Mouse (Mus musculus): ENCODE results near the gene Agbl4.

Agbl4 gene

DNA sequence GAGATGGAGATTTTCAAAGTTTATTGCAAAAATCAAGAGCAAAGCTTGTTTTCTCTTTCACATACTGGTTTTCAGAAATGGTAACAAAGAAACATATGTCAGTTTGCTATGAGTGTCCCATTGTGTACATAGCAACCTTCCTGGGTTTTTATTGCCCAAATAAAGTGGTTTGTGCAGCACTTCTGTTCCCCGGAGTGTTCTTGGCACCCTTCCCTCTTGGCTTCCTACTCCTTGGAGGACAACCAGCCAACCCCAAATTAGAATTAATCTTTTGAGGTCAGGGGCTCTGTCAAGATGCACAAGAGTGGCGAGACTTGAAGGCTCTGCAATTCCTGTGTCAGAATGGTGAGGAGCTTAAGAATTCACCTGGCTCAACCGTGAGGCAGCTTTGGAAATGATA is 1266.7 kb downstream of the Agbl4 start:
- no peak for DNase-seq (ENCODE audit: low spot score in 2 of 2)

DNA sequence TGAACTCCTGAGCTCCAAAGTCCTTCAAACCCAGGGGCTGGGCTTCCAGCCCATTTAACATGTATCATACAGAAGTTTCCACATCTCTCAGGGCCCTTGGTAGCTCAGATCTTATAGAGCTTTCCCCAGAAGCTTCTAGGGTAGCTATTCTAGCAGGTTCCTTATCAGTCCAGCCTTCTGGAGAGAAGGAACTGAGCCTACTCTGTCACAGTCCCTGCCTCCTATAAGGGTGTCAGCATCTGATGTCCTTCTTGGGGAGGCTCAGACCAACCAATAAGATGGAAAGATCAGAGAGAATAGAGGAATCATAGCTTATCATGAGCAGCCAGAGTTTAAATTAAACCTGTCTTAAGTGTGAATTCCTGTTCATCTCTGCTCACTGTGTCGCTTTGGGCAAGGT is 1269.3 kb downstream of the Agbl4 start:
- DNase-seq (ENCODE audit: low spot score in 2 of 2): no peak

DNA sequence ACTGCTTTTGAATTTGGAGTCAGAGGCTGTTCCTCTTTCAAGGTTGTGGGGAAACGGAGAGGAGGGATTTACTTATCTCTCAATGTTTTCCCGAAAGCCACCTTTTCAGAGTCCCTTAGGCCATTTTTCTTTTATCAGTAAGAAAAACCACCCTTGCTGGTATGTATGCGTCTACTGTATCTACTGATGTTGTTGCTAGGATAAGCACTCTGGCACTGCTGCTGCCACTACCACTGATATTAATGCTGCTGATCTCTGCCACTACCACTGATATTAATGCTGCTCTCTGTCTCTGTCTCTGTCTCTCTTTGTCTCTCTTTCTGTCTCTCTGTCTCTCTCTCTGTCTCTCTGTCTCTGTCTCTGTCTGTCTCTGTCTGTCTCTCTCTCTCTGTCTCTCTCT is 1271.9 kb downstream of the Agbl4 start:
- no peak for DNase-seq (ENCODE audit: low spot score in 2 of 2)

DNA sequence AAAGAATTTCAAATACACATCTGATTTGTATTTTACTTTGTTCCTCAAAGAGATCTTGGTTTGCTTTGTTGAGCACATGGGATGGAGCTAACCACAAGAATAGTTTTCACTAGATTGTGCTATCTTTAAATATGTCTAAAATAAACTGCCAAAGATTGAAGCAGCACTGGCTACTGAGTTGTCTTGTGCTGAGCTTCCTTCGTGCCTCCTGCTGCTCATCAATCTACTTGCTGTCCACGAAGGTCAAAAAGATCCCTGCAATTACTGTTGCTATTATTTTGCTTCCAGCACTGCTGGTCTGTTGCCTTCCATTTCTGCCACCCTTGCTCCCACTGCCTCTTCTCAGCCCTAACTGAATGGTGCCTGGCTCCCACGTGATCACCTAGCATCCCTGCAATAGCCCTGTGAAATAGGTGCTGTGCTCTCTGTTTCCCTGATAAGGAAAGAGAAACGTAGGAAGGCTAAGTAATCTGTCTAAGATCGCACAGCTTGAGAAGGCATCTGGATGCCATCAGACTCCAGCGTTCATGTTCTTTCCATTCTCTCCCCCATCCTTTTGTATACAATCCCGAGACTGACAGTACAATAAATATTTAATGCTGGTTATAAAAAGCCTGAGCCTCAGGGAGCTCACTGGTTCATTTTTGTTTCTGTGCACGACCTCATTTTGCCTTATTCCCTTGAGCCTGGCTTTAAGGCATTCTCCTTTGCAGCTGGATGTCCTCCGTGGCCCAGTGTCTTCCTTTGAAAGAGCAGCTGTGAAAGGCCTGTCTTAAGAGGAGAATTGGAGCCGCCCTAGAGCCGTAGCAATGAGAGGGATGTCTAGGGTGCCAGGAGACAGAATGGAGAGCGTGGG is 1273.3 kb downstream of the Agbl4 start:
- DNase-seq (ENCODE audit: low spot score in 2 of 2): no peak

DNA sequence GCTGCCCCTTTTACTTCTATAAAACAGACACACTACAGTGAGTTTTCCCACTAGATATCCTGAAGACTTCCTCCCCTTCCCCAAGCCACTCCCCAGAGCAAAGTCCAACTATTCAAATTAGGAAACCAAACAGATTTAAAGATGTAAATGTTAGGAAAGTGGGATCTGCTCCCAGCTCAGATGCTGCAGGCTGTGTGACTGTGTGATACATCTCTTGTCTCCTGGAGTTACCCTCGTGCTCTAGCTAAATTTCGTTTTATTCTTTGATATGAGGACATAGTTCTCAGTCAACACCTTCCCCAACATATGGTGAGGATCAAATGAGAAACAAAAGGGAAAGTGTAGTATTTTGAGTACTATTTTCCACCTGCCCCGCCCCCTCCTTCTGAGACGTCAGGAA is 1274.0 kb downstream of the Agbl4 start:
- DNase-seq (ENCODE audit: low spot score in 2 of 2): no peak

DNA sequence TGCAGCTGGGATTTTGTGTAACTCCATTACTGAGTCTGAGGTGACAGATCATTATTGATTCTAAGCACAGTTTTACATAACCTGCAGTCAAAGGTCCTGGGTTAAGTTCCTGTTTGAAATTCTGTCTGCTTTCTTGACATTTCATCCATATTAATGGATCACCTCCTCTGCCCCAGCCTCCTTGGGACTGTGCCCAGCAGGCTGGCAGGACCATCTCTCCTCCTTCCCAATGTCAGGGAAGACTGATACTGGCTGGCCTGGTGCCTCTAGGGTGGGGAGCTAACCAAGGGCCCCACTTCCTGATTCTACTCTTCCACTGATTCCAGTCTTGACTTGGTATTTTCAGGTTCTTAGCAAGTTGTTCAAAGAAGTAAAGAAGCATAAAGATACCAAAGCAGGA is 1276.4 kb downstream of the Agbl4 start:
- no peak for DNase-seq (ENCODE audit: low spot score in 2 of 2)

DNA sequence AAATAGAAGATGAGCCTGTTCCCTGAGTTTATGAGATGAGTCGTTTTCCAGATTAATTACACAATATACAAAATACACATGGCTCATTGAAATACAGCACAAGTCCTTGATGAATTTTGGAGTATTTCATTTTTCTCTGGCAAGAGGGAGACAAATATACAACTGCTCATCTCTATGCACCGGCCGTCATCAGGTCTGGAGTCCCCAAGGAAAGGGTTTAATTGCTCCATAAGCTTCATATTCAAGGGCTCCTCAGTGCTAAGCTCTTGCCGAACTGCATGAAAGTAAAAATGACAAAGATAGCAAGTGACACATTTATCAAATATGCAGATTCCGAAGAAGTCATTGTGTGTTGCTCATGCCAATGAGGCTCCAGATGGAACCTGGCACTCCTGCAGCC is 1284.5 kb downstream of the Agbl4 start:
- no peak for DNase-seq (ENCODE audit: low spot score in 2 of 2)

DNA sequence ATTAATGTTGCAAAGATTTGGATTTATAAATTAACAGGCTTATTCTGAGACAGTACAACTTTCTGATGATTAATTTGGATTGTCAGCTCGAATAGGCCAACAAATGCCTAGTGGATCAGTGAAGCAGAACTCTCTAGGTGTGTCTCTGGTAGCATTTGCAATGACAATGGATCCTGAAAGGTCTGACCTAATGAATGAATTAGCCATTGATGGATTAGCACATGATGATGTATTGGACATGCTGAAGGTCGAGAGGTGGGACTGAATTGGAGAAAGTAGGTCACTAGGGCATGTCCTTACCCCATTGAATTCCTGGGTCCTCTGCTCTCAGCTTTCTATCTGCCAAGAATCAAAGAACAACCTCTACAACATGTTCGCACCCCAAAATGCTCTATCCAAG is 1285.3 kb downstream of the Agbl4 start:
- no peak for DNase-seq (ENCODE audit: low spot score in 2 of 2)

DNA sequence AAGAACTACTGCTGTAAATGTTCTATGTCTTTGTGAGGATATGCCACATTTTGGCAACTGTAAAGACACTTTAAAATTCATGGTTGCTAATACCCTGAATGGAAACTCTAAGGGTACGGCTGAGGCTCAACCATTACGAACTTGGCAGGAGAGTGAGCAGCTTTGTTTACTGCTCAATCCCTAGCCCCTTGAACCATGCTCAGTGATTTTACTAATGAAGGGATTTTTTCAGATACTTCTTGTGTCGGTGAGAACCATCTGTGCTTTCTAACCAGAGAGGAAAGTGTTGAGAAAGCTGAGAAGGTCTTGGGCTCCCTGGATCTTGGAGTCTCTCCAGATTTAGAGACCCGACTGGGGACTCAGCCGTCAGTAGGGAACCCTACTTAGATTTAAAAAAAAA is 1286.4 kb downstream of the Agbl4 start:
- no peak for DNase-seq (ENCODE audit: low spot score in 2 of 2)

DNA sequence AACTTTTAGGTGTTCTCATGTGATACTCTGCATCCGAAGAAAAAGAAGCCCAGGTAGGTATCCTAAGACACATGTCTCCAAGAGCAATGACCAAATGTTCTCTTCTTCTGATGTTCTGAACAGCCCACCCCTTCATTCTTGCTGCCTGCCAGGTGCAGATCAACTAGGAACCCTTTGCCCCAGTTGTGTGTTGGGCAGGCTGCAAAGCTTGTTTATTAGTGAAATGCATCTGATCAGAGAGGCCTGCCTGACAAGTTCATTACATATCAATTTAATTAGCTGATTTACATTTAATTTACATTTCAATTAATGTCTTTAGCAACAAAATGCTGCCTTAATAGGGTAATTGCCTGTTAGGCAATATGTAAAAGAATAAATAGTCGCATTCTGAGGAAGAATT is 1288.5 kb downstream of the Agbl4 start:
- no peak for DNase-seq (ENCODE audit: low spot score in 2 of 2)

DNA sequence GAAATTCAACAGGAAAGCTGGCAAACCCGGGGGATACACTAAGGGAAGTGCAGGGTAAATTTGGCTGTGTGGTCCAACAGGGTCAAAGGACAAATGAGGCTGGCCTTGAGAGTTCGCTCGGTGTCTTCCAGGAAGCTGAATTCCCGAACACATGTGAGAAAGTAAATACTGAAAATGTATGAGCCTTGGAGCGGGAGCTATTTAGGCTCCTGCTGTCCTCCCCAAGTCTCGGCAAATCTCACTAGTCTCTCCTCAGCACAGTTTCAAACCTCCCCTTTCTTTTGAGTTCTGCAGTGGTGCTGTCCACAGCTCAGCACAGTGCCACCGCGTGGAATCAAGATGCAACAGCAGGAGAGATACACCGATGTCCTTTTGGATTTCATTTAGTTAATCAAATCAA is 1289.5 kb downstream of the Agbl4 start:
- peak in 1 of 2 experiments; percentile 45 for DNase-seq (ENCODE audit: low spot score in 2 of 2)

DNA sequence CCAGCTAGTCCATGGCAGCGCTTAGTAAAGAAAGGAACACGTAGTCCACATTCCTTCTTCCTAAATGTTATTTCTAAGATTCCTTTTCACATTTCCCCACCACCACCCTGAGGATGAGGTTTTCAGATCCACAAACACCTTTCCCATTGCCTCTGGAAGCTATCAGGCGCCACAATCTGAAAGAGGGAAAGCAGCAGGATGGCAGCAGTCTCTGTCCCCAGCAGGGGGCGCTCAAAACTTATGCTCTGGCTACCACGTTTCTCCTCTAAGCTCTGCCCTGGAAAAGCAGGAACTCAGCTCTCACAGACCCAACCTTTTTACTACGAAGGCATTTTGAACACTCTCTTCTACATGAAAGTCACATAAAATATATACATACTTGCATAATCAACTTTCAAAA is 1290.2 kb downstream of the Agbl4 start:
- peak in 1 of 2 experiments; percentile 86 for DNase-seq (ENCODE audit: low spot score in 2 of 2)

DNA sequence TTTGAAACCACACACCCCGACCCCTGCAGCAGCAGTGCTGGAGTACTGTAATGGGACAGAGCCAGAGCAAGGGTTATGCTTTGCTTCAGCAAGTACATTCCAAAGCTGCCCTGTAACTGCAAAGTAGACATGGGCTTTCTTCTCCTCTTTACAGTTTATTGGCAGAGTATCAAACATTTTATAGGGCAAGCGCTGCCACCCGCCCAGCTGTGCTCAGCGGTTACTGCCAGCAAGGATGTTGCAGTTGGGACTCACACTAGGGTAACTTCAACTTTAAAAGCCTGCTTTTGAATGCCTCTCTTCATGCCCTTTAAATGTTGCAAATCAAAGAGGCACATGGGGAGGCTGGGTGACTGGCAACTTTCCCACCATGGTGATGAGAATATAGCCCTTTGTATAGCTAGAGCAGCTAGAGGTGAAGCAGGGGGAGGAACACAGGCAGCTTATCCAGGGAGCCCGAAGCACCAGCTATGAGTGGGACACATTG is 1293.6 kb downstream of the Agbl4 start:
- no peak for DNase-seq (ENCODE audit: low spot score in 2 of 2)

DNA sequence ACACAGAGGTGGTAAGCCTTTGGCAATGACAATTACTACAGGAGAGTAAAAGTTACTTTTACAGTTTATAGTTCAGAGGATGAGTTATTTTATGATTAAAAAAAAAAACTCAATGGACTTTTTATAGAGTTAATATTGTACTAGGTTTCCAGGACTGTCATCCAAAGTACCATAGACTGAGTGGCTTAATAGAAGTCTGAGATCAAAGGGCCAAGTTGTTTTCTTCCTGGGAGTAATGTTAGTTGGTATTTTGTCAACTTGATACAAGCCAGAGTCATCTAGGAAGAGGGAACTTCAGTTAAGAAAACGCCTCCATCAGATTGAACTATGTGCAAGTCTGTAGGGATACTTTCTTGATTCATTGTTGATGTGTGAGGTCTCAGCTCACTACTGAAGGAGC is 1303.9 kb downstream of the Agbl4 start:
- no peak for DNase-seq (ENCODE audit: low spot score in 2 of 2)

DNA sequence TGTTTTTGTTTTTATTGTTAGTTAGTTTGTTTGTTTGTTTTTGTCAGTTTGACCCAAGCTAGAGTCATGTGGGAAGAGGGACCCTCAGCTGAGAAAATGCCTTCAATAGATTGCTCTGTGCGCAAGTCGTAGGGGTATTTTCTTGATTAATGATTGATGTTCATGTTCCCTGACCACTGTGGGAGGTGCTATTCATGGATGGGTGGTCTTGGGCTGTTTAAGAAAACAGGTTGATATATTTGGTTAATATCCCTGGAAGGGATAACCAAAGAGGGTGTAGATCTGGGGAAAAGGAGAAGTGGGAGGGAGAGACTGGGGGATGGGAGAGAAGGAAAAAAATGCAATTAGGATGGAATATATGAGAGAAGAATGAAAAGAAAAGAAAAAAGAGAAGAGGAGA is 1306.7 kb downstream of the Agbl4 start:
- no peak for DNase-seq (ENCODE audit: low spot score in 2 of 2)

DNA sequence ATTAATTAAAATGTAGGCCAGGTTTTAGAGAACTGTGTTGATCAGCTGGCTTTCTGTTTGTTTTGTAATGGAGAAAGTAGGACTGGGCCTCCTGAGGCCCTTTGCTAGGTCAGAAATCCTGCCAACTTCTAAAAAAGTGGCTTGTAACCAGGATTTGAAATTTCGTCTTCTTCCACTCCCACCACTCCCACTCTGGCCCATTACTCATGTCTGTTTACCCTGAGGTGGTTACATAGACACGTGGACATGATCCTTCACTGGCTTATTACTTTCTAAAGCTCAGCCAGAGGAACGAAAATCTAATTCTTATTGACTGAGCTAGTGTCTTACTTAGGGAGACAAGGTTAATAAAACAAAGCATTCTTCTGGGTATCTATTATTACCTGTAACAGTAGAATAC is 1307.5 kb downstream of the Agbl4 start:
- no peak for DNase-seq (ENCODE audit: low spot score in 2 of 2)

Data from left cerebral cortex, adult 9 months (tissue).